Mouse (Mus musculus): ENCODE measurements around the gene Ttll10. TPM values are rescaled to one million over a fixed set of nuclear protein-coding genes. Genes with fewer than 3 reads are reported as not detected.

The Ttll10 gene
- total RNA-seq (2015; ENCODE audit: low replicate concordance), result not detected in 2 replicates
- total RNA-seq (2017; ENCODE audit: low replicate concordance), result not detected in 2 replicates

- ATAC-seq (replicated peaks; ENCODE audit: low FRiP score, poor library complexity, severe bottlenecking), result no peak
These were observed at the start of gene Ttll10 for GRCm38 (mm10) chr4:156059261-156059660. Gene Ttll10 (minus strand): TSS chr4:156059414.

DNA sequence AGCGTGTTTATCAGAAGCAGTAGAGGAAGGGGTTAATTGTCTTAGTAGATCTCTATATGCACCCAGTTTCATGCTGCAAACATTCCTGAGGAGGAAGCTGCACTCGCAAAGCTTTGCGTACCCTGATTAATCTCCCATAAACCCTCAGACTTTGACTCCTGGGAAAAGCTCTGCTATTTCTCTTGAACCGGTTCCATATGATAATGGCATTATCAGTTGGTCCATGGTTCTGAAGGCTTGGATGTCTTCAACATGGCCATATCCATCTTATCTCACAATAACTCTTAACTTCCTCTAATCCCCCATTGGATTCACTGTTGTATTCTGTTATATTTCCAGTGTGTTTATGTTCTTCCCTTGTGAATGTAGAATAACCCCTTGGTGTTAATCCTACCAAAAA is 44.1 kb upstream of the Ttll10 start:
- no peak for ATAC-seq (replicated peaks; ENCODE audit: low FRiP score, poor library complexity, severe bottlenecking)

DNA sequence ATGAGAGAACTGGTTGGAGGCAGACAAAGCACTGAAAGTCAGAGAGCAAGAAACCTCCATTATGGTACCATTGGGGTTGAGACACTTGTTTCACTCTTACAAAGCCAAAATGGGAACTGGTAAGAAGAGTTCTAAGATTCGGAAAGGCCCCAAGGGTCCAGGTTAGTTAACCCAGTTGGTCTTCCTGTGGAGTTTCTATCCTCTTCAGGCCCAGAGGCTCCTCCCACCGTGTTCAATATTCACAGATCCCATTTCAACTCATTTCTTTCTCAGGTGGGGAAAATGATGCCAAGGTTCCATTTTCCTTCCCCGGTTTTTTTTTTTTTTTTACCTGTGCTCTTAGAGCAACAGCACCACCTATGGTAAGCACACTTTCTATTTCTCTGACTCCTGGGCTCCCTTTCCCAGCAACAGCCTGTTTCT is 42.3 kb upstream of the Ttll10 start:
- ATAC-seq (replicated peaks; ENCODE audit: low FRiP score, poor library complexity, severe bottlenecking), result no peak

- ATAC-seq (replicated peaks; ENCODE audit: low FRiP score, poor library complexity, severe bottlenecking), result no peak
These were observed 41.3 kb upstream of the Ttll10 start for GRCm38 (mm10) chr4:156100501-156100900.

DNA sequence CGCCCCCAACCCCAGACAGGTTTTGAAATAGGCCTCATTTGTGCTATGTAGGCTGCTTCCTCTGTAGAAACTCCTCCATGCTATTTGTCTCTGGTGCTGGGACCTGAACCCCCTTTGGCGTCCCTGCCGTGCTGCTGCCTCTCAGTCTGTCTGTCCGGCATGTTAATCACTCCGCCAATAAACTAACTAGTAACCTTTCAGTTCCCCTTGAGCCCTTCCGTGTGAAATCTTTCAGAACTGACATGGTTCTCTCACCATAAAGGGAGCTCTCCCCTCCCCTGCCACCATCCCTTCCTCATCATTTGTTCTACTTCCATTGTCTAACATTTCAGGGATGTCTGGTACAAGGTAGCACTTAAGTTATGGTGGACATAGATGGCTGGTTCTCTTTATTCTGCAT is 40.2 kb upstream of the Ttll10 start:
- ATAC-seq (replicated peaks; ENCODE audit: low FRiP score, poor library complexity, severe bottlenecking), result no peak

DNA sequence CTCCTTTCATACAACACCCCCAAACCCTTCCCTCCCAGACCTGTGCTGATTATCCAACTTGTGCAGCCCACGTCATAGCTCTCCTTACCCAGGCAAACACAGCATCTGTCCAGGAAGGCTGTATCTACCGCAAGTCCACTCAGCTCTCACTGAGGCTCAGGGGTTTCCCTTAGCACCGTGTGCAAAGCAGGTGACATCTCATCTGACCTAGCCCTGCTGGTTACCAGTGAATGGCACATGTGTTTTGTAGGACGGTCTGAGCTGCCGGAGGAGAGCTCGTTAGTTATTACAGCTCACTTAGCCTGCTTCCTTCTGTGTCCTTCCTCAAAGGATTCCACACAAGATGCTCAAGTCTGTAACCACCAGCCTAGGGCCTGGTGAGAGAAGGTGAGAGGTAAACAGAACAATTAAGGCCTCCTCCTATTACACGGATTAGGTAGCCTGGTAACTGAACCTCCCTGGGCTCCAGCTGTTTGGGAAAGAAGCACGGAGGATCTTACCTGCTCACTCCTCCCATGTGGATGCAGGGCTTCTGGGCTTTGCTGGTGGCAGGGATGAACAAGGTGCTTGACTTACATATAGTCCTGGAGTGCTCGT is 38.7 kb upstream of the Ttll10 start:
- no peak for ATAC-seq (replicated peaks; ENCODE audit: low FRiP score, poor library complexity, severe bottlenecking)

- ATAC-seq (replicated peaks; ENCODE audit: low FRiP score, poor library complexity, severe bottlenecking), result no peak
These were observed 37.0 kb upstream of the Ttll10 start for GRCm38 (mm10) chr4:156096191-156096590.

- no peak for ATAC-seq (replicated peaks; ENCODE audit: low FRiP score, poor library complexity, severe bottlenecking)
These were observed 34.5 kb upstream of the Ttll10 start for GRCm38 (mm10) chr4:156093758-156094157.

DNA sequence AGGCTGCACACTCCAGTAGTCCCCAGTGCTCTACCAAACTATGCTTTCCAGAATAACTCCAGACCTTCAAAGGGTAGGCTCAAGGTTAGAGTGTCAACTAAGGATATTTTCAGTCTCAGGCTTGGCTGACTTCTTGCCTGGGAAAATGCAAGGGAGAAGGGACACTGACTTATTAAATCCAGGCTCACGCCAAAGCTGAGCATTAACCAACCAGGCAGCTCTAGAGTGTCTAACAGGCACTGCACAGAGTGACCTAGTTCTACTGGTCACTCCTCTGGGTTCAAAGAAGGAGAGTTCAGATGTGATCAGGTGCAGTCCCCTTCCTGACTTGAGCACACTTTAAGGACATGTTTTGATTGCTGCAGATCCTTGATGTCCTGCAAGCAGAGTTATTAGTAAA is 33.6 kb upstream of the Ttll10 start:
- ATAC-seq (replicated peaks; ENCODE audit: low FRiP score, poor library complexity, severe bottlenecking), result no peak

GRCm38 (mm10) chr4:156091236-156091635 is 32.0 kb upstream of the Ttll10 start:
- ATAC-seq (replicated peaks; ENCODE audit: low FRiP score, poor library complexity, severe bottlenecking), result peak; percentile 88

- no peak for ATAC-seq (replicated peaks; ENCODE audit: low FRiP score, poor library complexity, severe bottlenecking)
These were observed 28.3 kb upstream of the Ttll10 start for GRCm38 (mm10) chr4:156087398-156088087.

DNA sequence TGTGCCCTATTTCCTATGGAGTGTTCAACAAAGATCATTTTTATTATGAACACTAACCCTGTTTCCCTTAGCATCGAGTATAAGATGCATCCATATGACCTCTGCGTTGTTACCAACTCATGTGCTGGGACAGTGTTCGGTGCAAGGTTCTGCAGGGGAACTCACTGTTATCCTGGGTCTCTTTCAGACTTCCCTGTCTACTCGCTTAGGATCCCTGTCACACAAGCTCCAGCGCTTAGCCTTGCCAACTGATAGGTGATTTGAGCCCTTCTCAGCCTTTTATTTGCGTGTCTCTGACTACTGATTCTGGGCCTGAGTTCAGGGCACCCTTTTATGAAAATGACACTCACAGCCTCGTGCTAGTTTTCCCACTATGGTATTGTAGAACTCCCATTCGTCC is 26.0 kb upstream of the Ttll10 start:
- ATAC-seq (replicated peaks; ENCODE audit: low FRiP score, poor library complexity, severe bottlenecking), result no peak

GRCm38 (mm10) chr4:156084096-156084879 is 25.1 kb upstream of the Ttll10 start:
- no peak for ATAC-seq (replicated peaks; ENCODE audit: low FRiP score, poor library complexity, severe bottlenecking)

DNA sequence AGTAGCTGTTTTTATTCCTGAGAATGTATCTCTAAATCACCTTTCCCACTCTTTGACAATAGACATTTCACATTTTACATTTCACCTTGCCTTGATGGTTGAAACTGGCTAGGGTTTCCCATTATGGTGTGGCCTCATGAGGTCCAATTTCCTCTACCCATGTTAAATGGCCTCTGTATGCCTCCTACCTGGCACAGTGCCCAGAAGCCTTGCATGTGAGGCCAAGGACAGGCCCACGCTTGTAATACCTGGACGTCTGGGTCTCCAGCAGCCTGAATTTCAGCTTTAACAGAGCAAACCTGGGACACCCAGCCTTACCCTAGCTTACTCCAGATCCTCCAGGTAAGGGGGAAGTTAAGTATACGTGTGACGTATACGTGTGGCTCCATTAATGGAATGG is 24.1 kb upstream of the Ttll10 start:
- ATAC-seq (replicated peaks; ENCODE audit: low FRiP score, poor library complexity, severe bottlenecking), result no peak

- no peak for ATAC-seq (replicated peaks; ENCODE audit: low FRiP score, poor library complexity, severe bottlenecking)
These were observed 23.5 kb upstream of the Ttll10 start for GRCm38 (mm10) chr4:156082621-156083234.

GRCm38 (mm10) chr4:156077499-156078301 is 18.5 kb upstream of the Ttll10 start:
- ATAC-seq (replicated peaks; ENCODE audit: low FRiP score, poor library complexity, severe bottlenecking), result 0 out of 2 replicates have a peak, but pooled peaks have one; percentile 47

DNA sequence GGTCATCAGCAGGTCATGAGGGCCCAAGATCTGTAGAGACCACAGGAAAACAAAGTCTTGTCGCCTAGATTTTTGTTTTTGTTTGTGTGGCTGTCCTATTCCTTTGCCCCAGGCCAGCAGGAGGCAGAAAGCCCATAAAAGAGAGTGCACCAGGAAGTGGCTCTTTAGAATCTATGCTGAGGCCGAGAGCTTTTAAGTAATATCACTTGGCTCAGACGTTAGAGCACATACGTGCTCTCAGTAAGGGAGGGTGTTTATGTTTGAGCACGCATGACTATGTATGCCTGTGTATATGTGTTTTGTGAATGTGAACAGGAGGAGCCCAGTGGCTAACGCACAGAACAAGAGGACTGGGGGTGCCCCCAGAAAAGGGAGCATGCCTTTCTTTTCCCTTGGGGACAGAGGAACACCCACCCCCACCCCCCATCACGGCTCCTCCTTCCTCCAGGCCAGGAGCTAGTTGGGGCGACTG is 17.7 kb upstream of the Ttll10 start:
- ATAC-seq (replicated peaks; ENCODE audit: low FRiP score, poor library complexity, severe bottlenecking), result no peak

DNA sequence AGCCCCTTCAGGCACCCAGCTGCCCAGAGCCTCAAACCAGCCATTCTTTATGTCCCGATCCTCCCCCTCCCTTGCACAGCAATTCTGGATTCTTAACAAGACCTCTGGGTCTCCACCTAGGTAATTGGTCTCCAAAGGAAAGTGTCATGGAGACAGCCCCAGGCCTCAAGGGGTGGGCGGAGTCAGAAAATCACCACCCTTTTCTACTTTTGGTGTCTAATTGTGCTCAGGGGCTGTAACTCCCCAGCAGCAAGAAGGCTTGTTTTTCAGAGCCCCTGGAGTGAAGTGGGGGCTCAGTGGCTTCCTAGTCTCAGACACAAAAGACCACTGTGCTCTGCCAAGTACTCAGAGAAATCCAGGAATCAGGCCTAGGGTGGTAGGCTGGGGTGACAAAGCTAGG is 11.5 kb upstream of the Ttll10 start:
- no peak for ATAC-seq (replicated peaks; ENCODE audit: low FRiP score, poor library complexity, severe bottlenecking)

DNA sequence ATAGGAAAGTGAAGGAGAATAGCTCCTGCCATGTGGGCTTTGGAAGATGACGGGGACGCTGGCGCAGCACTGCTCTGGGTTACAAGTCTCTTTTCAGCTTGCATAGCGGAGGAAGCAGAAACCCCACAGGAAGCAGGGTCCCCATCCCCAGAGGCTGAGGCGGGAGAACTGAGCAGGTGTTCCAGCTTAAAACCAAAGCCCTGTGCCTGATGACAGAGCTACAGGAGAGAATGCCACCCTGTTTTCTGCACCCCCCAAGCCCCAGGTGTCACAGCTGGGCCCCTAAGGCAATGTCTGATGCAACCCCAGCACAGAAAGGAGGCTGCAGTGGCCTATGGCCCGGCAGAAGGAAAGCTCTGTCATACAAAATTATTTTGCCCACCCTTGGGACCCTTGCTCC is 11.1 kb upstream of the Ttll10 start:
- ATAC-seq (replicated peaks; ENCODE audit: low FRiP score, poor library complexity, severe bottlenecking), result no peak

Data from erythroid progenitor cell, adult 5-6 weeks (primary cell).